Mouse (Mus musculus) naive thymus-derived CD4-positive, alpha-beta T cell, adult 2 months (primary cell): ENCODE results near the gene Baz2a.
A peak's percentile ranks its signal among the peaks of the same experiment; 100 is the strongest.
"Not testable (repeated sequence)": the region's sequence is repeated elsewhere in the genome, so short reads cannot be mapped to it uniquely, and the experiment has no call there.

Experiments used
- DNase-seq: peaks from one replicate; pipeline ENCODE4 v3.0.0-alpha.2; 2011; ENCODE audit warnings: low read depth

Baz2a gene

GRCm38 (mm10) chr10:128082477-128082808, 8.9 kb upstream of the Baz2a start:
- no peak for DNase-seq

DNA sequence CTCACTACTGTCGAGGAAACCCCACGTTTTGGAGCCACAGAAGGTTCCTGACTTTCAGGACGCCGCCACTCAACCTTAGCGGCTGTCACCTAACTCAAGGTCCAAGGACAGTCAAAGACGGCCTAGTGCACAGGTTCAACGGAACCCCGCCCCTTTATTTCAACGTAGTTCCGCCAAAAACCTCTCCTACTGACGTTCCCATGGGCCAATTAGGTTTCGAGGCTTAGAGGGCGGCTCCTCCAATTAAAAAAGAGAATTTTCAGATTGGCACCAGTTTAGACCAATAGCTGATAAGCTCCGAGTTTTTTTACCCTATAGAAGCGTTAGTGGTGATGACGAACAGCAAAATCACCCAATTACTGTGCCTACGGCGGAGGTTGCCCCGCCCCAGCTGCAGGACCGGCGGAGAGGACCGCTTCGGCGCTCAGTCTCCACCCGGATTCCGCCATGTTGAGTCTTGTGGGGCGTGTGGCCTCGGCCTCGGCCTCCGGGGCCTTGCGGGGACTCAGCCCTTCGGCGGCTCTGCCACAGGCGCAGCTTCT, 8.4 kb upstream of the Baz2a start, which contains the start of gene Atp5b:
Gene Atp5b, plus strand, starts transcription at position 394 of the 542 bp plus-strand sequence.
- peak; percentile 99 for DNase-seq

DNA sequence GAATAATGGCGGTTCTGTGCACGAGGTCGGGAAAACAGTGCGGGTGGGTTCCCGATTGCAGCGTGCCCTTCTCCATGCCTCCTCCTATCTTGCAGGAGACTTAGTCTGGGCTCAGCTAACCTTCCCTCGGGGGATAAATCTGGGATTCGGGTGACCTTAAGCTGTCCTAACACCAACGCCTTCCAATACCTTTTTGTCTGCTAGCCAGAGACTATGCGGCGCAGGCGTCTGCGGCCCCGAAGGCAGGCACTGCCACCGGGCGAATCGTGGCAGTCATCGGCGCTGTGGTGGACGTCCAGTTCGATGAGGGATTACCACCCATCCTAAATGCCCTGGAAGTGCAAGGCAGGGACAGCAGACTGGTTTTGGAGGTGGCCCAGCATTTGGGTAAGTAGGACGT, 7.7 kb upstream of the Baz2a start:
- DNase-seq = peak; percentile 35

DNA sequence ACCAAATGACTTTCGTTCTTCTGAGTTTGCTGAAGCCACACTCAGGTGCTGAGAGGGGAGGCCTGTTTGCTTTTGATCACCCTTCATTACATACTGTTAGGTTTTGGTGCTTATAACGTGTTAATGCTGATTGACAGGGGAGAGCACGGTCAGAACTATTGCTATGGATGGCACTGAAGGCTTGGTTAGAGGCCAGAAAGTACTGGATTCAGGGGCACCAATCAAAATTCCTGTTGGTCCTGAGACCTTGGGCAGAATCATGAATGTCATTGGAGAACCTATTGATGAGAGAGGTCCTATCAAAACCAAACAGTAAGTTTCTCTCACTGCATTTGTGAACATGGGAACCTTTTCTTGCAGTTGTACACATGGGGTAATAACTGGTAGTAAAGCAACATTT, 7.2 kb upstream of the Baz2a start:
- DNase-seq = no peak

GRCm38 (mm10) chr10:128086391-128086790, 5.0 kb upstream of the Baz2a start:
- peak; percentile 70 for DNase-seq

GRCm38 (mm10) chr10:128087216-128087615, 4.2 kb upstream of the Baz2a start:
- not testable (repeated sequence) for DNase-seq

DNA sequence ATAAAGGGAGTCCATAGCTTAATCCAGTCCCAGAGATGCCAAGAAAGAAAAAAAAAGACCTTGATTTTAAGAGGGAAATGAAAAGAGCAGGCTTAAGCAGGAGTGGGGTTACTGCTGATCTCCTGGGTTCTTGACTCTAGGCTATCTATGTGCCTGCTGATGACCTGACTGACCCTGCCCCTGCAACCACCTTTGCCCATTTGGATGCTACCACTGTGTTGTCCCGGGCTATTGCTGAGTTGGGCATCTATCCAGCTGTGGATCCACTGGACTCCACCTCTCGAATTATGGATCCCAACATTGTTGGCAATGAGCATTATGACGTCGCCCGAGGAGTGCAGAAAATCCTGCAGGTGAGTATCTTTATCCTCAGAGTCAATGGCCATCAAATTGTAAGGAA, 3.2 kb upstream of the Baz2a start:
- no peak for DNase-seq

- DNase-seq = no peak
Measured at GRCm38 (mm10) chr10:128089842-128090241, 1.5 kb upstream of the Baz2a start.

DNA sequence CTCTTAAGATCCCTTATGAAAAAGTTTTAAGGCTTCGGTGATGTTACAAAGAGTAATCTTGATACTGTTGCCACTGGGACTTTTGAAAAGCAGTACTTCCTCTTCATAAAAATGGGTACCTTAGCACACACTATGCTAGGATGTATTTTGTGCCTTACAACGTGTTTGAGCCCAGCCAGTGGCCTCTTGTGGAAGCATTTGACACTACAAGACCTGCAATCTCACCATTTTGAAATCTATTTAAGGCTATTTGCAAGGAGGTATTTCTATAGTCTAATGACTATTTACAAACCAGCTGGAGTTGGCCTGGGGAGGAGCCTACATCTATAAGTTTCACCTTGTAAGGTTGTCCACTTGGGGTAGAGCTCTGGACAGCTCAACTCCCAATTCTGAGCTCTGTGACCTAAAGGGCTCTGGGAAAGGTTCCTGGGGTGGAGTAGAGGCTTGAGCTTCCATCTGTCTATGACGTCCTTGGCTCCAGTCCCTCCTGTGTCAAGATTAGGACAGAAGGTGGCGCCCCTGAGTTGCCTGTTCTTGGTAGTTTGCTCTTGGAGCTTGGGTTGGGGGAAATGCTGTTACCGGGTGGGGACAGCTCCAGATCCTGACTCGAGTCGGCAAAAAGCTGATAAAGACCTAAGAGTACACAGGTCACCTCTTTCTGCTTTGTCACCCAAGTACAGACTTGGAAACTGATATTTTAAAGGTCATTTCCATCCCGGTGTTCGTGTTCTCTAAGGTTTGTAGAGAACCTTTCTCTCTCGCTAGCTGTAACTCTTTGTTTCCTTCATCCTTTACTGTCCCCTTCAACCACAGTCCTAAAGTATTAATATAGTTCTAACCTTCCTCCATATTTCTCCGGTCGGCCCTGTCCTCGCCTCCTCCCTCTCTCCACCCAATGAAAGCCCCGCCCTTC, 470 bp upstream of the Baz2a start:
- peak; percentile 96 for DNase-seq

- DNase-seq = peak; percentile 73
Measured at GRCm38 (mm10) chr10:128092506-128093495, 1.4 kb downstream of the Baz2a start.

- peak; percentile 55 for DNase-seq
Measured at GRCm38 (mm10) chr10:128093496-128094294, 2.3 kb downstream of the Baz2a start.

GRCm38 (mm10) chr10:128094340-128094968, 3.1 kb downstream of the Baz2a start:
- DNase-seq = peak; percentile 93

DNA sequence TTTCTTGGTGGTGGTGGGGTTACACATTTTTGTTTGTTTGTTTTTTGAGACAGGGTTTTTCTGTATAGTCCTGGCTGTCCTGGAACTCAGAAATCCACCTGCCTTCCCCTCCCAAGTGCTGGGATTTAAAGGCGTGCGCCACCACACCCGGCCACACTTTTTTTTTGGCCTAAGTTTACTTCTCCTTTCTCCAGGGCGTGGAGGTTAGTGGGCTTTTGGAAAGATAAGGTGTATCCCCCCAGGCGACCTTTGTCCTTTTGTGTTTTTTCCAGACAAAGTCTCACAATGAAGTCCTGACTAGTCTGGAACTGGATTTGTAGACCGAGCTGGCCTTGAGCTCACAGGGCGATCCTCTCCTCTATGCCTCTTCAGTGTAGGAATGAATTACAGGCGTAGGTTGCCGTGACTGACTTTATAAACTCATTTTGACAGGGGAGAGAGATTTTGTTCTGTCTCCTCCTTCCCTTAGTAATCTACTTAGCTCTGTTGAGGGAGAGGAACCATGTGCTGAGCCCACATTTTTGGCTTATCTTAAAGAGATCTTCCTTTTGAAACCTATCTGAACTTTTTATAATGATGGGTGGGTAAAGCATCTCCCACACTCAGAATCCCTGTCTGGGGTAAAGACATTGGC, 3.7 kb downstream of the Baz2a start:
- no peak for DNase-seq

DNA sequence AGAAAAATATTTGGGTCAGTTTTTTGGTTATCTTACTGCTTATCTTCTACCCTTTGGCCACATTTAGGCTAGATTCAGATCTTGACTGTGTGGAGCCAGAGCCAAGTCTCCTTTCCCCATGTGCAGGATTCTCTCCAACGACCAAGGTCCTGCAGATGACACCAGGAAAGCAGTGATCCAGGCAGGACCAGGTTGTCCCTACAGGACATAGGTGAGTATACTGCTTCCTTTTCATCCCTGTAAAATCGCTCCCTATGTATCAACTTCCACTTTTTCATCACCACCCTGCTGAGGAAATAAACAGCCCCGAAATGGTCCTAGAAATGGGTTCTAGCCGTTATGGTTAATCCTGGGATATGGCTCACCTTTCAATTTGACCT, 4.9 kb downstream of the Baz2a start:
- DNase-seq = no peak

DNA sequence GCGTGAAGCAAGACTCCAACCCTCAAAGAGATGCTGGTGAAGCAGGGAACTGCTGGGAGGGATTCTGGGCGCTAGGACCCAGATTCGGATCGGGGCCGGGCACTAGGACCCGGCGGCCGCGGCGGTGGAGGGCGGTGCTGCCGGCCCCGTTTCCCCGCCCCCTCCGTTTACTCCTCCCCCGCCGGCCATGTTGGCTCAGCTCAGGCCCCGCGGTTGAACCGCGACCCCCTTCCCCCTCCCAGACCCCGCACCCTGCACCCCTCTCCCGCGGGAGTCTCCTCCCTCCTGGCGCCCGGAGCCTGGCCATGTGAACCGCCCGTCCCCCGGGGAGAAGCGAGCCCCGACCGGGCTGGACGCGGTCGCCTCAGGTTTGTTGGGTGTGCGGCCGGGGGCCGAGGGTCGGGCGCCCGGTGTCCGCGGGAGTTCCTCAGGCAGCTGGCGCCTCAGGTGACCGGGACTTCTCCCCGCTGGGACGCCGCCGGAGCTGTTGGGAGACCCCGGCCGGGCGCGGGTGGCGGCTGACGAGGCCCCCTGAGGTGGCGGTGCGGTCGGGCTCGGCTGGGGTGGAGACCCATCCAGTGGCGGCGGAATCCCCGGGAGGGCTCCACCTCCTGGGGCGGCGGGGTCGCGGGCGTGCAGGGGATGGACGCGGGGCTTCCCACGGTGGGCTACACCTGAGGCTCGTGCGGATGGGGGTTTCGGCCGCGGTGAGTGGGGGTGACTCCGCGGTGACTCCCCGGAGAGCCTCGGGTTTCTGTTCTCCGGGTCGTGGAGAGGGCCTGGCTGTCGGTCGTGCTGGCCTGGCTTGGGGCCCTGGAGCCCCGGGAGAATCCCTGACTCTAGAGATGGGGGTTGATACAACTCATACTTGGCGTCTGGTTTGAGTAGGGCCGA, 5.6 kb downstream of the Baz2a start:
- peak; percentile 87 for DNase-seq

- DNase-seq = peak; percentile 70
Measured at GRCm38 (mm10) chr10:128097587-128097971, 6.2 kb downstream of the Baz2a start.

DNA sequence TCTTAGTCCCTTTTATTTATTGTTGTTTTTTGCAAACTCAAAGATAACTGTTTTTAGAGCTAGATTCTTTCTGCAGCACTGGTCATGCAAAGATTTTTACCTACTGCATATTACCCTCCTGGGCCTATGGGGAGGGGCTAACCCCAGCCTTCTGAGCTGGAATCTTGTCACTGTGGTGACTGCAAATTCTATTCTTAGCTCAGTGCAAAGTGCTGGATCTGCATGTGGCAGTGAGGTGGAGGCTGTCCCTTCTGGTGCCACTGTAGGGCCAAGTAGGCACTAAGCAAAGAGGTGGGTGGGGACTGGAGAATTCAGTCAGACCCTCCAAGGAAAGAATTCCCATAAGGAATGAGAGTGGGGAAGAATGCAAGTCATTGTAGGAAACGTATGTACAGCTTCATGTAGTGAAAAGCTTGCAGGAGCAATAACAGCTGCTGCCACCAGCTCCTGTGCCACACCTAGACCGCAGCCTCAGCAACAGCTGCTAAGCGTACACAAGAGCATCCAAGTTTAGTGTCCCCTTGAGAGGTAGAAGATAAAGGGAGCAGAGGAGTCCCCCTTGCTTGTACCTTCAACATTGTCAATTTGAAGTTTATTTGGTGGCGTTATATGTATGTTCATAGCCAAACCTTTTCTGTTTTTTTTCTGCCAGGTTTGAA, 18.9 kb downstream of the Baz2a start:
- DNase-seq = no peak

GRCm38 (mm10) chr10:128111227-128111626, 19.9 kb downstream of the Baz2a start:
- DNase-seq = no peak

DNA sequence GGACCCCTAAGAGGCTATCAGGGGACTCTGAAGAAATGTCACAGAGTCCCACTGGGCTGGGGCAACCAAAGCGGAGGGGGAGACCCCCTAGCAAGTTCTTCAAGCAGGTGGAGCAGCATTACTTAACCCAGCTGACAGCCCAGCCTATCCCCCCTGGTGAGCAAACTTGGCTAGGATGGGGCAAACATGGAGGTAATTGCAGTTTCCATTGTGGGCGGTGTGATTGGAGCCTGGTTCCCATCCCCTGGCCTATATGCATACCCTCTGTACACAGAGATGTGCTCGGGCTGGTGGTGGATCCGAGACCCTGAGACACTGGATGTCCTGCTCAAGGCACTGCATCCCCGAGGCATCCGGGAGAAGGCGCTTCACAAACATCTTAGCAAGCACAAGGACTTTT, 32.5 kb downstream of the Baz2a start:
- DNase-seq = no peak
